In genomic region chr7:19075231-19075630, GRCm38 (mm10) we compare ENCODE assay signal across 9 mouse cellular contexts. TPM values are rescaled to one million over a fixed set of nuclear protein-coding genes. Genes with fewer than 3 reads are reported as not detected.
A peak's percentile ranks its signal among the peaks of the same experiment; 100 is the strongest.
DNase-seq lines count a peak whose midpoint lies in the region; ATAC-seq and TF ChIP-seq lines count a peak whose summit lies in the region.
"Had no signal": no experiment of that assay in that cellular context is flagged by ENCODE, and none has a peak within 500 bp of the region (broad histone marks: within the 10 kb centered on the region; RNA-seq: fewer than 3 reads in every experiment).

No protein-coding gene starts in this region.

- peak overlapping the region; percentile 28; the same call in 1 of the 2 replicates for H3K4me2 ChIP-seq in embryonic facial prominence, embryonic 11.5 days (ENCODE audit: low read depth, low read length)
- H3K4me2 ChIP-seq in hindbrain, embryonic 16.5 days (ENCODE audit: low read length) = peak overlapping the region; percentile 63
- peak overlapping the region; percentile 65 for H3K4me2 ChIP-seq in midbrain, embryonic 15.5 days

- TF ChIP-seq POLR2A in kidney, adult 2 months (IDR thresholded peaks at IDR 0.05; ENCODE audit: low read depth, low read length) = no peak

- TF ChIP-seq CTCF in kidney, adult 2 months (conservative IDR thresholded peaks at IDR 0.05; ENCODE audit: insufficient read depth, insufficient read length, low read depth, low read length) = no peak

- H3K4me1 ChIP-seq in kidney, adult 2 months (ENCODE audit: control insufficient read depth, insufficient read depth, low read length) = peaks cover 5% of the 10 kb centered on the region
- H3K4me1 ChIP-seq in embryonic facial prominence, embryonic 11.5 days (ENCODE audit: control insufficient read depth, insufficient read depth, low read length) = no peaks in the 10 kb centered on the region
- H3K4me1 ChIP-seq in hindbrain, embryonic 16.5 days (ENCODE audit: control insufficient read depth, insufficient read depth, low read depth, low read length) = peaks cover 16% of the 10 kb centered on the region
- H3K4me1 ChIP-seq in midbrain, embryonic 15.5 days = peaks cover 23% of the 10 kb centered on the region

- no peaks in the 10 kb centered on the region for H3K36me3 ChIP-seq in kidney, adult 2 months (ENCODE audit: control insufficient read depth, insufficient read depth, low read length)
- peaks cover 5% of the 10 kb centered on the region for H3K36me3 ChIP-seq in embryonic facial prominence, embryonic 11.5 days (replicated peaks; ENCODE audit: control insufficient read depth, insufficient read depth, low read depth, low read length)
- H3K36me3 ChIP-seq in hindbrain, embryonic 16.5 days (ENCODE audit: control insufficient read depth, insufficient read depth, low read length) = peaks cover 12% of the 10 kb centered on the region; the same call in 1 of the 2 replicates
- H3K36me3 ChIP-seq in midbrain, embryonic 15.5 days (replicated peaks) = peaks cover 17% of the 10 kb centered on the region

- peak overlapping the region; percentile 65 for H3K4me3 ChIP-seq in kidney, adult 2 months (ENCODE audit: insufficient read depth, low read depth, low read length)
- peak overlapping the region; percentile 100 for H3K4me3 ChIP-seq in embryonic facial prominence, embryonic 11.5 days (ENCODE audit: low read depth, low read length)
- peak overlapping the region; percentile 95 for H3K4me3 ChIP-seq in hindbrain, embryonic 16.5 days (ENCODE audit: low read length)
- H3K4me3 ChIP-seq in midbrain, embryonic 15.5 days = peak overlapping the region; percentile 93

- no peak overlapping the region for H3K27ac ChIP-seq in kidney, adult 2 months (ENCODE audit: insufficient read depth, low read depth, low read length)
- H3K27ac ChIP-seq in embryonic facial prominence, embryonic 11.5 days (replicated peaks; ENCODE audit: low read depth, low read length) = no peak overlapping the region
- H3K27ac ChIP-seq in hindbrain, embryonic 16.5 days (ENCODE audit: low read depth, low read length) = peak overlapping the region; percentile 67
- peak overlapping the region; percentile 79 for H3K27ac ChIP-seq in midbrain, embryonic 15.5 days

- DNase-seq in kidney, adult 2 months = no peak
- no peak for DNase-seq in kidney, adult 8-10 months
- no peak for DNase-seq in embryonic facial prominence, embryonic 11.5 days (ENCODE audit: low spot score)
- no peak for DNase-seq in cerebellum, adult 11-12 months
- DNase-seq in adipocyte (ENCODE audit: low spot score) = no peak

- no peak overlapping the region for H3K9ac ChIP-seq in embryonic facial prominence, embryonic 11.5 days (replicated peaks; ENCODE audit: low read length)
- H3K9ac ChIP-seq in hindbrain, embryonic 16.5 days (ENCODE audit: low read depth, low read length) = peak overlapping the region; percentile 100; the same call in 1 of the 2 replicates
- H3K9ac ChIP-seq in midbrain, embryonic 15.5 days = peak overlapping the region; percentile 34

- 47% methylated on average over 5 of the region's 5 CpGs for WGBS in kidney, adult 2 months
- WGBS in embryonic facial prominence, embryonic 11.5 days = 54% methylated on average over 5 of the region's 5 CpGs
- WGBS in hindbrain, embryonic 16.5 days = 57% methylated on average over 5 of the region's 5 CpGs
- WGBS in midbrain, embryonic 15.5 days = 56% methylated on average over 5 of the region's 5 CpGs

- no peak for ATAC-seq in embryonic facial prominence, embryonic 11.5 days (replicated peaks; ENCODE audit: insufficient number of reproducible peaks, low FRiP score, low TSS enrichment, low read depth)
- no peak for ATAC-seq in hindbrain, embryonic 16.5 days
- ATAC-seq in midbrain, embryonic 15.5 days (replicated peaks) = peak; percentile 16
- ATAC-seq in megakaryocyte-erythroid progenitor cell, adult 5-6 weeks (replicated peaks; ENCODE audit: low FRiP score, low TSS enrichment, poor library complexity, severe bottlenecking) = no peak

- no peaks in the 10 kb centered on the region for H3K9me3 ChIP-seq in embryonic facial prominence, embryonic 11.5 days (replicated peaks; ENCODE audit: control insufficient read depth, low read length)
- H3K9me3 ChIP-seq in hindbrain, embryonic 16.5 days (ENCODE audit: control insufficient read depth, low read length) = no peaks in the 10 kb centered on the region
- no peaks in the 10 kb centered on the region for H3K9me3 ChIP-seq in midbrain, embryonic 15.5 days

- H3K27me3 ChIP-seq in kidney, adult 2 months (replicated peaks; ENCODE audit: control insufficient read depth, insufficient read depth, low read length) = no peaks in the 10 kb centered on the region
- H3K27me3 ChIP-seq in embryonic facial prominence, embryonic 11.5 days (ENCODE audit: control insufficient read depth, insufficient read depth, low read length) = no peaks in the 10 kb centered on the region
- no peaks in the 10 kb centered on the region for H3K27me3 ChIP-seq in hindbrain, embryonic 16.5 days (replicated peaks; ENCODE audit: control insufficient read depth, insufficient read depth, low read length)
- H3K27me3 ChIP-seq in midbrain, embryonic 15.5 days (replicated peaks) = no peaks in the 10 kb centered on the region

RNA-seq across cellular contexts. Expression of gene Dmwd, which starts 0.8 kb away (rescaled TPM):
- polyA plus RNA-seq in kidney, adult 2 months (2012; rRNA removed) = 59.8 and 76.3 TPM in 2 replicates
- polyA plus RNA-seq in embryonic facial prominence, embryonic 11.5 days (2014; fragmentation: Nextera tagmentation; extraction: Ambion mirVana) = 17.2 and 17.7 TPM in 2 replicates
- polyA plus RNA-seq in hindbrain, embryonic 16.5 days (2015; fragmentation: Nextera tagmentation; extraction: Ambion mirVana) = 29.1 and 30.0 TPM in 2 replicates
- 34.2 and 40.9 TPM in 2 replicates for polyA plus RNA-seq in midbrain, embryonic 15.5 days (2015; fragmentation: Nextera tagmentation; extraction: Ambion mirVana)
- total RNA-seq in megakaryocyte-erythroid progenitor cell, adult 5-6 weeks (2014; fragmentation: Nextera tagmentation) = 28.5 and 29.2 TPM in 2 replicates
- 7.7 and 10.6 TPM in 2 replicates for total RNA-seq in megakaryocyte-erythroid progenitor cell, adult 5-6 weeks (2017)

RNA-seq across cellular contexts. Expression of gene Dmpk, which starts 8.4 kb away (rescaled TPM):
- 52.7 and 53.0 TPM in 2 replicates for polyA plus RNA-seq in kidney, adult 2 months (2012; rRNA removed)
- polyA plus RNA-seq in embryonic facial prominence, embryonic 11.5 days (2014; fragmentation: Nextera tagmentation; extraction: Ambion mirVana) = 5.1 and 6.5 TPM in 2 replicates
- 8.0 and 12.3 TPM in 2 replicates for polyA plus RNA-seq in hindbrain, embryonic 16.5 days (2015; fragmentation: Nextera tagmentation; extraction: Ambion mirVana)
- 10.8 and 13.9 TPM in 2 replicates for polyA plus RNA-seq in midbrain, embryonic 15.5 days (2015; fragmentation: Nextera tagmentation; extraction: Ambion mirVana)
- total RNA-seq in megakaryocyte-erythroid progenitor cell, adult 5-6 weeks (2014; fragmentation: Nextera tagmentation) = 15.1 and 19.8 TPM in 2 replicates
- total RNA-seq in megakaryocyte-erythroid progenitor cell, adult 5-6 weeks (2017) = 3.9 and 7.5 TPM in 2 replicates

RNA-seq across cellular contexts. Expression of gene Six5, which starts 19.2 kb away (rescaled TPM):
- polyA plus RNA-seq in kidney, adult 2 months (2012; rRNA removed) = 14.1 and 22.2 TPM in 2 replicates
- 10.0 and 10.5 TPM in 2 replicates for polyA plus RNA-seq in embryonic facial prominence, embryonic 11.5 days (2014; fragmentation: Nextera tagmentation; extraction: Ambion mirVana)
- 1.9 and 2.9 TPM in 2 replicates for polyA plus RNA-seq in hindbrain, embryonic 16.5 days (2015; fragmentation: Nextera tagmentation; extraction: Ambion mirVana)
- 2.1 and 2.2 TPM in 2 replicates for polyA plus RNA-seq in midbrain, embryonic 15.5 days (2015; fragmentation: Nextera tagmentation; extraction: Ambion mirVana)
- 8.9 and 10.1 TPM in 2 replicates for total RNA-seq in megakaryocyte-erythroid progenitor cell, adult 5-6 weeks (2014; fragmentation: Nextera tagmentation)
- 2.1 and 2.2 TPM in 2 replicates for total RNA-seq in megakaryocyte-erythroid progenitor cell, adult 5-6 weeks (2017)

RNA-seq across cellular contexts. Expression of gene Rsph6a, which starts 20.7 kb away (rescaled TPM):
- polyA plus RNA-seq in kidney, adult 2 months (2012; rRNA removed) = 0.05 TPM in 2 replicates
- polyA plus RNA-seq in embryonic facial prominence, embryonic 11.5 days (2014; fragmentation: Nextera tagmentation; extraction: Ambion mirVana) = not detected in 2 replicates
- polyA plus RNA-seq in hindbrain, embryonic 16.5 days (2015; fragmentation: Nextera tagmentation; extraction: Ambion mirVana) = 0.17 and 0.40 TPM in 2 replicates
- polyA plus RNA-seq in midbrain, embryonic 15.5 days (2015; fragmentation: Nextera tagmentation; extraction: Ambion mirVana) = 0.15 and 0.37 TPM in 2 replicates
- not detected in 2 replicates for total RNA-seq in megakaryocyte-erythroid progenitor cell, adult 5-6 weeks (2014; fragmentation: Nextera tagmentation)
- not detected in 2 replicates for total RNA-seq in megakaryocyte-erythroid progenitor cell, adult 5-6 weeks (2017)
- total RNA-seq: common myeloid progenitor, adult 5-6 weeks had no signal

RNA-seq across cellular contexts. Expression of gene Gm4969, which starts 42.9 kb away (rescaled TPM):
- polyA plus RNA-seq in kidney, adult 2 months (2012; rRNA removed) = 0.03 and 0.04 TPM in 2 replicates
- polyA plus RNA-seq in embryonic facial prominence, embryonic 11.5 days (2014; fragmentation: Nextera tagmentation; extraction: Ambion mirVana) = 2.4 TPM in 2 replicates
- polyA plus RNA-seq in hindbrain, embryonic 16.5 days (2015; fragmentation: Nextera tagmentation; extraction: Ambion mirVana) = 7.0 and 8.8 TPM in 2 replicates
- 6.9 and 7.3 TPM in 2 replicates for polyA plus RNA-seq in midbrain, embryonic 15.5 days (2015; fragmentation: Nextera tagmentation; extraction: Ambion mirVana)
- total RNA-seq in megakaryocyte-erythroid progenitor cell, adult 5-6 weeks (2014; fragmentation: Nextera tagmentation) = 0.22 and 0.35 TPM in 2 replicates
- 0.65 TPM in 1 of 2 replicates, not detected in the other for total RNA-seq in megakaryocyte-erythroid progenitor cell, adult 5-6 weeks (2017)

Comparison
In these comparisons a context has a peak if more than half of its experiments do, and no peak if none do; other contexts are left out.
1. H3K27ac ChIP-seq: peak in hindbrain, embryonic 16.5 days (single experiment) and midbrain, embryonic 15.5 days (single experiment); none in kidney, adult 2 months (single experiment) and embryonic facial prominence, embryonic 11.5 days (single experiment).
2. Peak in every context shown above with its lines, with median percentiles within 50 percentile points of each other: H3K4me3 ChIP-seq and H3K4me2 ChIP-seq.